Mouse (Mus musculus): Measurements from ENCODE around the gene Lmf1.

DNA sequence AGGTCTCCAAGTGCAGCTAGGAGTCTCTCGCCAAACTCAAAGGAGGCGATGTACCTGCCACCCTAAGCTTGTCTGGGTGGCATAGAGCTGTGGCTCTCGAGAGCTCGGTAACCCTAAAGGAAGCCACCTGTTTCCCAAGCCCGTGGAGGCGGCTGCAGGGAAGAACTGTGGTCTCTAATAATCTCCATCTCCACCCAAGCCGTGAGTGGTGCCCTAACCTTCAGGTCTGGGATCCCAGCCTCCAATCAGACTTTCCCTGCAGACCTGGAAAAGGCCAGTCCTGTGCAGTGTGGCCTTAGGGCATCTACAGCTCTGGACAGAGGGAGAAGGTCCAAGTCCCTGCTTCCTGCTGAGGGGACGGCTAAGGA is 7.4 kb upstream of the Lmf1 start:
- no peak for TF ChIP-seq CTCF (IDR thresholded peaks at IDR 0.05; ENCODE audit: borderline replicate concordance, insufficient read depth, low read length)
- no peak for TF ChIP-seq POLR2A (IDR thresholded peaks at IDR 0.05; ENCODE audit: low read depth, low read length)

Measured in embryonic fibroblast, embryonic 13.5 days (primary cell).